Mouse (Mus musculus) cerebellum, postnatal 25 days (tissue): ENCODE data around the gene Hspd1.
"Not testable (repeated sequence)": the region's sequence is repeated elsewhere in the genome, so short reads cannot be mapped to it uniquely, and the experiment has no call there.

Experiments
- DNase-seq, 2 experiments: peaks; one replicate each; pipeline ENCODE4 v3.0.0; 2021; ENCODE audit warnings: mixed read lengths in 2 of 2

Hspd1 gene

DNA sequence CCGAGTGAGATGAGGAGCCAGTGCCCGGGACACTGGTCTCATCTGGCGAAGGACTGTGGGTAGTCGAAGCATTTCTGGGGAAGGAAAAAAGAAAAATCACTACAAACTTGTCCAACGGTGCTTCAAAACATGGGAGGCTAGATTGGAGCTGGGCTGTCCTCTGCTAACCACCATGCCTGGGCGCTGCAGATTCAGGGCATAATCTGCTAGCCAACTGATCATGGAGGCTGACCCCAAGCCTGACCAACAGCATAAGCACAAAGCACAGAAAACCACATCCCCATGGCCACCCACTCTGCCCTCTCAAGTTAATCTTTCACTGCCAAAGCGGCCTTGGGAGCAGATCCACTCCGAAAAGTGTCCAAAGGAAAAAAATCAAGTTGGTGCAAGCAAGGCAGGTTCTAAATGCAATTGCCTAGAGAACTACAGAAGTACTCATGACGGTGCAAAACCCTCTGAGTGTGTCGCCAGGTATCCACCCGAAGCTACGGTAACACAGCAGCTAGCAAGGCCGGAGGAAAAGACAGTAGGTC is 1.1 kb downstream of the Hspd1 start:
- DNase-seq, result peak; percentile 19 to 29

DNA sequence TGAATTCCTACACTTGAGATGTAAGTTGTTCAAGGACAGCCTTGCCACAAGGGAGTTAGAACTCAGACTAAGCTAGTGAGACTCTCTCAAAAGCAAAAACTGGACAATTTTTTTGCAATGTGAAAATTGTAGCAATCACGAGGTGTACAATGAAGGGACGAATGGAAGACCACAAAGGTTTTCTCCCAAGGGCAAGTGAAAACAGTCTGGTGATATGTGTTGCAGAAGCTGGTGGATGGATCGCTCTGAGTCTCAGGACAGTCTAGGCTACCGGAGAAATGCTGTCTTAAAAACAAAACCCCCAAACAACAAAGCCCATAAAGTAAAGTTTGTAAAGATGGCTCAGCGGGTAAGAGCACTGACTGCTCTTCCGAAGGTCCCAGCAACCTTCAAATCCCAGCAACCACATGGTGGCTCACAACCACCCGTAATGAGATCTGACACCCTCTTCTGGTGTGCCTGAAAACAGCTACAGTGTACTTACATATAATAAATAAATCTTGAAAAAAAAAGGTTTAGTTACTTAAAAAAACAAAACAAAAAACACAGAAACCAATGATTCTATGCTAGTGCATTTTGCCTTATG is 2.2 kb downstream of the Hspd1 start:
- DNase-seq, result no peak

DNA sequence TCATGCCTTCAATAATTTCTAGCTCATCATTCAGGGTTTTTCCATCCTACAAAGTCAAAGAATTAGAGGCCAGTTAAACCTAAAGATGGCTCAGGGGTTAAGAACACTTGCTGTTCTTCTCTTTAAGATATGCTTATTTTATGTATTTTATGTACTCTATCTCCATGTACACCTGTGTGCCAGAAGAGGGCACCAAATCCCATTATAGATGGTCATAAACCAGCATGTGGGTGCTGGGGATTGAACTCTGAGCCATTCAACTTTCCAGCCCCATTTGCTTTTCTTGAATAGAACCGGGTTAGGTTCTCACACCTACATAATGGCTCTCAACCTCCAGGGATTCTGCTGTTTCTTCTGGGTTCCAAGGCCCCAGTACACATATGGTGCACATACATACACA is 5.9 kb downstream of the Hspd1 start:
- DNase-seq, result no peak

GRCm38 (mm10) chr1:55079677-55080076 is 8.4 kb downstream of the Hspd1 start:
- no peak for DNase-seq

GRCm38 (mm10) chr1:55076849-55077516 is 11.1 kb downstream of the Hspd1 start:
- DNase-seq, result no peak

DNA sequence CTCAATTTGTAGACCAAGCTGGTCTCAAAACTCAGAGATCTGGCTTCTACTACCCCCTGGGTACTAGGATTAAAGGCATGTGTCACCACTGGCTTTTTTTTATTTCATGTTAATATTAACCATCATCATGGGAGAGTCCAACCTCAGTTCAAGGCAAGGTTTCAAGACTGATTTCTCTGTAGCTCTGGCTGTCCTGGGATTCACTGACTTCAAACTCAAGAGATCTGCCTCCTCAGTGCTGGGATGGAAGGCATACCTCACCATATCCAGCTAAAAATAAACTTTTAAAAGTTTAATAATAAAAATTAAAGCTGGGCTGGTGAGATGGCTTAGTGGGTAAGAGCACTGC is 11.7 kb downstream of the Hspd1 start:
- no peak for DNase-seq

DNA sequence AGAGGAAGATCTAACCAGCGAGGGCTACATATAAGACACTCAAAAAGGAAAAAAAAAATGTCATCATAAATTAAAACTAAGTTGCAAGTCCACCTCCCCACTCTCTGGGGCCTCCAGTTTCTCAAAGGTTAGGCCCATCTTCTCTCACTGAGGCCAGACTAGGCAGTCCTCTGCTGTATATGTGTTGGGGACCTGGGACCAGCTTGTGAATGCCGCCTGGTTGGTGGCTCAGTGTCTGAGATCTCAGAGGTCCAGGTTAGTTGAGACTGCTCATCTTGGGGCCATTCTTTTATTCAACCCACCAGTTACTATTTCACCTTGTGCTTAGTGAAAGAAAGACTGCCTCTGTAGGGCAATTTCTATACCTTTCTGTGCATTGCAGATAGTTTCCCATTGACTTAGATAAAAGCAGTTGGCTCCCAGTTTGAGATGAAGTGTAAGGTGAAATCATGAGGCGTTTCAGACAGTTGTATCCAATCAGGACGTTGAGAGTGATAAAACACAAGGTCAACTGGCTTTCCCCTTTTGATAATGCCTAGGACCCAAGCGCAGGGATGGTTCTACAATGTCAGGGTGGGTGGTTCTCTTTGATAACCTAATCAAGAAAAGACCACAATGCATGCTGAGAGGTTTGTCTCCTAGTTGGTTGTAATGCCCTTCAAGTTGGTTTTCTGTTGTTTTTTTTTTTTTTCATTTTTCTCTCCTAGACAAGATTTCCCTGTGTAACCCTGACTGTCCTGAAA is 12.2 kb downstream of the Hspd1 start:
- DNase-seq, result no peak

GRCm38 (mm10) chr1:55074757-55075156 is 13.3 kb downstream of the Hspd1 start:
- DNase-seq, result no peak

- not testable (repeated sequence) for DNase-seq
Observed at GRCm38 (mm10) chr1:55072328-55072727, 15.7 kb downstream of the Hspd1 start.

DNA sequence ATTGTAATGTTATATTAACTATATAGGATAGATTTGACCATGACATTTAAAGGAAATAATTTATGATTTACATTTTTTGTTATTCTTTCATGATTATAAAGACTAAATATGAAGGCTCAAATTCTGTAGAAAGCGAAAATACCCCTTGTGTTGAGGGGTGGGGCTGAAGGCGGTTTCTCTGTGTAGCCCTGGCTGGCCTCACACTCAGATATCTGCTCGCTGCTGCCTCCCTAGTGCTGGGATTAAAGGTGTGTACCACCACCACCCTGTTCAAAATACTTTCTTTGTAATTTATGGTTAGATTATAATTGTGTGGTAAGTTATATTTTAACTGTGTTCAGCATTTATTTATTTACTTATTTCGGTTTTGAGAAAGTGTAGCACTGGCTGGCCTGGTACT is 26.3 kb downstream of the Hspd1 start:
- DNase-seq, result no peak

DNA sequence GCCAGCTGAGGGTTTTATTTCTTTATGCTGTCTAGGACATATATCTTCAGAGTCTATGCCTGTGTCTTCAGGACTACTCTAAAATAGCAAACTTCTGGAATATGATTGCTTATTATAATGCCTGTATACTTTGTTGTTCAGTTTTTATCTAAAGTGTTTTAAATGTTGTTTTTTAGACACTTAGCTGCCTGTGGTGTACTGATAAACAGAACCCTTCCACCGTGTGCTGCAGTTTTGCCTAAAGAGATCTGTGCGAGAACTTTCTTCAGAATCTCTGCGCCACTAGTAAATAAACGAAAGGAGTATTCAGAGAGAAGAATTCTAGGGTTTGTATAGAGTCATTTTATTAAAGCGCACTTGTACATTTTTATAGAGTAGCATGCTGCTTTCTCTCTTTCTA is 26.9 kb downstream of the Hspd1 start:
- DNase-seq, result no peak

- DNase-seq, result not testable (repeated sequence)
Observed at GRCm38 (mm10) chr1:55058383-55058782, 29.7 kb downstream of the Hspd1 start.

DNA sequence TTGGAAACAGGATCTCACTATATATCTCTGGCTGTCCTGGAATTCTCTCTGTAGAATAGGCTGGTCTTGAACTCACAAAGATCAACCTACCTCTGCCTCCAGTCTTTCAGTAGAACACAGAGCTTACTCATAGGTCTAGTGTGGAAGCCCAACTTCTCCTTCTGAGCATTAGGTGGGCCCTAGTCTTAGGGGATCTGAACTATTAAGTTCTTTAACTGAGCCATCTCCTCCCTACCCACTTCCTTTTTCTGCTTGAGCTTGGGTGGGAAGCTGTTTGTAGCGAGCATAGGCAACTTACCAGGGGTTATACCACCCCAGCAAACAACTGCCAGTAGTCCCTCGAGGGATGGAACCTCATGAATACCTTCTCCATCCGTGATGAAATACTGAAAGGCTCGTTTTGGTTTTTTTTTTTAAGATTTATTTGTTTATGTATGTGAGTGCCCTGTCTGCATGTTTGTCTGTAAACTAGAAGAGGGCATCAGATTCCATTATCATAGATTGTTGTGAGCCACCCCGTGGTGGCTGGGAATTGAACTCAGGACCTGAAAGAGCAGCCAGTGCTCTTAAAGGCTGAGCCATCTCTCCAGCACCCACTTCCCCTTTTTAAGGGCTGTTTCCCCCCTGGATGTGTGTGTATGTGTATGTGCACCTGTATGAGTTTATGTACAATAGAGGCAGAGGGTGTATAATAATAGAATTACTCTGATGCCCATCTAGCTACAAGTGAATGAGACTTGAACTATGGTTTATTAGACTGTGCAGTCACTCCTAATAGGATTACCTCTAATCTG is 32.5 kb downstream of the Hspd1 start:
- DNase-seq, result no peak

- DNase-seq, result no peak
Observed at GRCm38 (mm10) chr1:55053596-55053995, 34.4 kb downstream of the Hspd1 start.

DNA sequence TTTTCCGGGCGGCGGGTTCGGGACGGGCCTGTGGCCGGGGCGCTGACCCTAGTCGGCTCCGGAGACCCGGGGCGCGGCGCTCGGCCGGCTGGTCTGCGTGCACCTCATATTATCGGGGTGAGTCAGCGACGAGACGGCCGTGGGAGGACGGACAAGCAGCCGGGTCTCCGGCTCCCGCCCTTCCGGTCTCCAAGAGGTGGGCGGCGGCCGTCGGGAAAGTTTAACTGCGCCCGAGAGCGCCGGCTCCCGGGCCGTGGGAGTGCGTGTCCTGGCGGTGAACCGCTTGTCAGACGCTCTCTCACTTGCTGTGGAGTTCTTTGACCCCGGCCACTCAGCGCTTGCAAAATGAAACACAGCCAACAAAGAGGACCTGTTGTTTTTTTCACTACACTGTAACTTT is 35.0 kb downstream of the Hspd1 start:
- DNase-seq, result no peak

GRCm38 (mm10) chr1:55052355-55052953 is 35.6 kb downstream of the Hspd1 start, which contains the start of gene Coq10b:
Gene Coq10b, plus strand, starts transcription at chr1:55052770.
- peak; percentile 99 for DNase-seq

DNA sequence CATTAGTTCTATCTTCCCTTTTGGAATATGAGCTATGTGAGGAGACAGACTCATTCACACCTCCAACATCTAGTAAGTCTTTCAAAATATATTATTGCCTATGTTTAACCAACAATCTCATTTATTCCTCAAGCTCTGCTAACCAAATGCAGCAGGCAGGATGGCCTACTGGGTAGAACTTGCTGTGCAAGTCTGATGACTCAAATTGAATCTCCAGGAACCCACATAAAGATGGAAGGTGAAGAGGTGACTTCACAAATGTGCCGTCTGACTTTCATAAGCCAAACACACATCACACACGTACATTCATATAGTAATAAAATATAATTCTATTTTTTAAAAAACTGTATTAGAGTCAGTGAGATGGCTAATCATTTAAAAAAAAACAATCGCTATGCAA is 36.4 kb downstream of the Hspd1 start:
- DNase-seq, result peak in 1 of 2 experiments; percentile 6

- DNase-seq, result no peak
Observed at GRCm38 (mm10) chr1:55048841-55049587, 39.0 kb downstream of the Hspd1 start.

GRCm38 (mm10) chr1:55043164-55043563 is 44.9 kb downstream of the Hspd1 start:
- DNase-seq, result no peak

DNA sequence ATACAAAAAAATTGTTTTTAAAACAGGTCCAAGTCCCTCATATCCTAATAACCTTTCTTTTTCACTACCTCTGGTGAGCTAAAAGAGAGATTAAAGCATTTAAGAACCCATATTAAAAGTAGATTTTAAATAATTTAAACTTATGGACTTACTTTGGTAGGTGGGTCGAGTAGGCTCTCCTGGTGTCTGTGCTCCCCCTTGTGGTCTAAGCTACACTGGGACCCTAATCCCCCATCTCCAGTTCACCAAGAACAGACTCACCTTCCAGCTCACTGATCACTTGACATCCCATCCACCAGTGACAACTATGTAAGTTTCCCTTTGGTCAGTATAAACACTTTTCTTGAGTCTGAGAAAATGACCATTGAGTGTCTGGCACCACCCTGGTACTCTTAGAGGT is 45.8 kb downstream of the Hspd1 start:
- DNase-seq, result no peak

- DNase-seq, result no peak
Observed at GRCm38 (mm10) chr1:55041691-55042090, 46.4 kb downstream of the Hspd1 start.

DNA sequence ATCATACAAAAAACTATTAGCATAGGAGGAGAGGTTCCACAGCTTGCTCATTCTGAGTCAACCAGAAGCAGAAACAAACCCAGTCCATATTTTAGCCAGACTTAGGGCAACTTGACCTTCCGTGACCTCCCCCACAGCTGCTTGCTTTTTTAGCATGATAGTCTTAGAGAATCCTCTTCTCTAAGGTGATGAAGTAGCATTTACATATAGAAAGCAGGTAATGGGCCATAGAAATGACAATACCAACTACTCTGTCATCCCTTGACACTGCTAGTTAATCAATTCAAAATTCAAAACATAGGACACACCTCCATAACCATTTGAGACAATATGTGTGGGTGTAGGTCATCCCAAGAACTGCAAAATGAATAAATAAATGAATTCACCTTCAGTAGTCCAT is 48.1 kb downstream of the Hspd1 start:
- no peak for DNase-seq
